Mouse (Mus musculus) midbrain, embryonic 13.5 days (tissue): ENCODE data around the gene Tmem198. TPM values are rescaled to one million over a fixed set of nuclear protein-coding genes. Genes with fewer than 3 reads are reported as not detected.

ENCODE experiments used
- ATAC-seq: fragments of 200-750 bp; cut with Nextera tagmentation; 2 replicates; pipeline ENCODE4 v1.8.0; 2017; ENCODE audit warnings: mild to moderate bottlenecking, moderate TSS enrichment, moderate library complexity
- H3K27ac ChIP-seq: fragments of 300-500 bp; sonication (generic); 2 replicates; pipeline ENCODE4 v1.5.1; 2015; ENCODE audit warnings: inconsistent platforms, mild to moderate bottlenecking, moderate library complexity
- H3K27me3 ChIP-seq: fragments of 300-500 bp; sonication (generic); 2 replicates; pipeline ENCODE4 v1.6.1; 2015; ENCODE audit warnings: mild to moderate bottlenecking, inconsistent platforms
- H3K36me3 ChIP-seq: fragments of 300-500 bp; sonication (generic); 2 replicates; pipeline ENCODE4 v1.6.1; 2015; ENCODE audit warnings: mild to moderate bottlenecking, inconsistent platforms
- H3K4me1 ChIP-seq: fragments of 300-500 bp; sonication (generic); replicated peaks from 2 replicates; pipeline ENCODE4 v1.6.1; 2015; ENCODE audit warnings: inconsistent platforms
- H3K4me2 ChIP-seq: fragments of 300-500 bp; sonication (generic); replicated peaks from 2 replicates; pipeline ENCODE4 v1.6.1; 2015; ENCODE audit warnings: moderate library complexity, mild to moderate bottlenecking, inconsistent platforms
- H3K4me3 ChIP-seq: fragments of 300-500 bp; sonication (generic); replicated peaks from 2 replicates; pipeline ENCODE4 v1.5.1; 2015; ENCODE audit warnings: mild to moderate bottlenecking, inconsistent platforms
- H3K9ac ChIP-seq: fragments of 300-500 bp; sonication (generic); replicated peaks from 2 replicates; pipeline ENCODE4 v1.6.1; 2015; ENCODE audit warnings: mild to moderate bottlenecking, inconsistent platforms
- H3K9me3 ChIP-seq: fragments of 300-500 bp; sonication (generic); 2 replicates; pipeline ENCODE4 v1.6.1; 2016; ENCODE audit warnings: mild to moderate bottlenecking, inconsistent platforms
- WGBS: fragments of 180-500 bp; shearing (Covaris S2); methylation state at CpG from one replicate; pipeline ENCODE4 v1.1.7; 2015; 5-methylcytosine and 5-hydroxymethylcytosine counted together
- polyA plus RNA-seq: library from polyadenylated mRNA; unstranded; fragments of >200 nt; fragmentation: Nextera tagmentation; extraction: Ambion mirVana; gene quantifications from 2 replicates; pipeline ENCODE4 v1.2.1, GENCODE M21; 2015

Tmem198 gene
- polyA plus RNA-seq, 1 experiment from 2014 or later = 47.3 TPM

DNA sequence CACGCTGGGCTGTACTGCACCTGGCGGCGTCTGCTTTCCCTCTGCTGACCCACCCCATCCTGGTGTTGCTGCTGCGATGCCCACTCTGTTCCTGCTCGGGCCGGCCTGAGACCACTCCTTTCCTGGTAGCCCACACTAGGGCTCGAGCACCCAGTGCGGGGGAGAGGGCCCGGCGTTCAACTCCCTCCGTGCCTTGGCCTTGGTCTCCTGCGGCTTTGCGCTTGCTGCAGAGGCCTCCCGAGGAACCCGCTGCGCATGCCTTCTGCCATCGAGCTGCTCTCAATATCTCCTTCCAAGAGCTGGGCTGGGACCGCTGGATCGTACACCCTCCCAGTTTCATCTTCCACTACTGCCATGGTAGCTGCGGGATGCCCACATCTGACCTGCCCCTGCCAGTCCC is 30.3 kb downstream of the Tmem198 start:
- Histone ChIP-seq H3K4me2 (no peak overlapping the region), H3K4me3 (no peak overlapping the region), H3K36me3 (no peaks in the 10 kb centered on the region), H3K9ac (no peak overlapping the region), H3K27ac (no peak overlapping the region), H3K9me3 (no peaks in the 10 kb centered on the region), H3K4me1 (peaks cover 18% of the 10 kb centered on the region), H3K27me3 (peaks cover 8% of the 10 kb centered on the region; the same call in 1 of the 2 replicates)
- WGBS = 56% methylated on average over 20 of the region's 20 CpGs
- no peak for ATAC-seq

- ATAC-seq = no peak
- Histone ChIP-seq H3K4me3 (no peak overlapping the region), H3K36me3 (no peaks in the 10 kb centered on the region), H3K4me1 (peaks cover 12% of the 10 kb centered on the region), H3K27me3 (peaks cover 6% of the 10 kb centered on the region; the same call in 1 of the 2 replicates), H3K4me2 (no peak overlapping the region), H3K9me3 (no peaks in the 10 kb centered on the region), H3K9ac (no peak overlapping the region), H3K27ac (no peak overlapping the region)
- WGBS = 71% methylated on average over 5 of the region's 5 CpGs
Observed at GRCm38 (mm10) chr1:75510154-75510553, 30.8 kb downstream of the Tmem198 start.

- Histone ChIP-seq H3K36me3 (no peaks in the 10 kb centered on the region), H3K27ac (no peak overlapping the region), H3K4me2 (no peak overlapping the region), H3K9ac (no peak overlapping the region), H3K9me3 (no peaks in the 10 kb centered on the region), H3K27me3 (peaks cover 6% of the 10 kb centered on the region; the same call in 1 of the 2 replicates), H3K4me3 (no peak overlapping the region), H3K4me1 (peaks cover 7% of the 10 kb centered on the region)
- ATAC-seq = no peak
- WGBS = 65% methylated on average over 4 of the region's 4 CpGs
Observed at GRCm38 (mm10) chr1:75511437-75512210, 32.3 kb downstream of the Tmem198 start.

DNA sequence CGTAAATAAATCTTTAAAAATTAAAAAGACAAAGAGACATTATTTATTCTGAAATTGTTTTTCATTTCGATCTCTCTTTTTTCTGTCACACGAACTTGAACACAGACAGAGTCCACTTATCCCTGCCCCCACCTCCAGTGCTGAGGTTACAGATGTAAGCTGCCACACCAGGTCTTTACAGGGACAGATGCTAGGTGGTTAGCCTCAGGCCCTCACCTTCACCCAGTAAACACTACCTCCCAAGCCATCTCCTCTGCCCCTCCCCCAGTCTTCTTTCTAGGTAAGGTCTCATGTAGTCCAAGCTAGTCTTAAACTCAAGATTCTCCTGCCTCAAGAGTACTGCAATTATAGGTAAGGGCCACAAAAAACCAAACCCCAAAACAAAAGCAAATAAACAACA is 33.2 kb downstream of the Tmem198 start:
- no peaks in the 10 kb centered on the region for H3K36me3 ChIP-seq
- no peak overlapping the region for H3K9ac ChIP-seq
- H3K9me3 ChIP-seq = no peaks in the 10 kb centered on the region
- H3K4me2 ChIP-seq = no peak overlapping the region
- H3K27me3 ChIP-seq = peaks cover 6% of the 10 kb centered on the region; the same call in 1 of the 2 replicates
- H3K4me3 ChIP-seq = no peak overlapping the region
- H3K4me1 ChIP-seq = no peaks in the 10 kb centered on the region
- 85% methylated on average over 3 of the region's 3 CpGs for WGBS
- H3K27ac ChIP-seq = no peak overlapping the region
- no peak for ATAC-seq

DNA sequence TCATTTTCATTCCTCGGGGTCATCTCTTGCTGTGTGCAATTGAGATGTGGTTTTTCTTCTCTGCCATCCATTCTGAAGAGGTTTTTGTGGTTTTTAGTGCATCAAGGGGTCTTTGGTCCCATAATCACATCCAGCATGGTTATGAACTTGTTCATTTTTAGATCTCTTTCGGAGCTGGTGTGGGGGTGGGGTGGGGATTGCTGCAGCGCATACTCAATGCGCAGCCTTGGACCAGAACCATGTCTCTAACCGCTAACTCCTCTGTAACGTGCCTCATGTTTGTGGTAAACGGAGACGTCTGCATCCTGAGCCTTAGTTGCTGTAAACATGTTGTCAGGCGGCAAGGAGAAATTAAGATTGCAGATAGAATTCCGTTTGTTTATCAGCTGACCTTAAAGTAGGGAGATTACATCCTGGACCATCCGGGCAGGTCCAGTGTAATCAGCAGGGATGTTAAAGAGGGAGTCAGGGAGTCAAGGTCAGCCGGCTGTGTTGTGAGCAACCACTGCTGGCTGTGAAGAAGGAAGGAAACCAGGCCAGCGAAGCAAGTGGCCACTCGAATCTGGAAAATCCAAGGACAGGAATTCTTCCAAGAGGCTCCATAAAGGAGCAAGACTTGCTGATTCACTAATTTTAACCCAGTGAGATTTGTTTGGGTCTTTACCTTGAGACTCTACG is 37.5 kb downstream of the Tmem198 start:
- no peak for ATAC-seq
- no peaks in the 10 kb centered on the region for H3K36me3 ChIP-seq
- H3K4me2 ChIP-seq = no peak overlapping the region
- no peak overlapping the region for H3K9ac ChIP-seq
- H3K4me1 ChIP-seq = peaks cover 4% of the 10 kb centered on the region
- H3K27ac ChIP-seq = no peak overlapping the region
- H3K27me3 ChIP-seq = no peaks in the 10 kb centered on the region
- no peak overlapping the region for H3K4me3 ChIP-seq
- H3K9me3 ChIP-seq = no peaks in the 10 kb centered on the region
- WGBS = 80% methylated on average over 15 of the region's 15 CpGs

- no peak overlapping the region for H3K4me2 ChIP-seq
- H3K27me3 ChIP-seq = no peaks in the 10 kb centered on the region
- no peak overlapping the region for H3K9ac ChIP-seq
- H3K36me3 ChIP-seq = no peaks in the 10 kb centered on the region
- 72% methylated on average over 3 of the region's 4 CpGs for WGBS
- no peak overlapping the region for H3K4me3 ChIP-seq
- no peak for ATAC-seq
- no peaks in the 10 kb centered on the region for H3K9me3 ChIP-seq
- H3K4me1 ChIP-seq = peaks cover 12% of the 10 kb centered on the region
- H3K27ac ChIP-seq = no peak overlapping the region
Observed at GRCm38 (mm10) chr1:75517984-75518383, 38.7 kb downstream of the Tmem198 start.

DNA sequence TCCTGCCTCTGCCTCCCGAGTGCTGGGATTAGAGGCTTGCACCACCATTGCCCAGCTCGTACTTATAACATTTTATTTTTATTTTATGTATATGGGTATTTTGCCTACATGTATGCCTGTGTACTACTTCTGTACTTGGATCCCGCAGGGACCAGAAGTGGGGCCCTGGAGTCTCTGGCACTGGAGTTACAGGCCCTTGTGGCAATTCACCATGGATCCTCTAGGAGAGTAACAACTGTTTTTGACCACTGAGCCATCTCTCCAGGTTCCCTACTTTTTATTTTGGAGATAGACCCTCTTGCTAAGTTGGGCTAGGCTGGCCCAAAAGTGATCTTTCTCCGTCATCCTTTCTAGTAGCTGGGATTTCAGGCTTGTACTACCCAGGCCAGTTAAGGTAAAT is 39.1 kb downstream of the Tmem198 start:
- H3K4me2 ChIP-seq = no peak overlapping the region
- peaks cover 12% of the 10 kb centered on the region for H3K4me1 ChIP-seq
- no peak overlapping the region for H3K4me3 ChIP-seq
- no peak overlapping the region for H3K9ac ChIP-seq
- H3K27ac ChIP-seq = no peak overlapping the region
- 96% methylated on average over 4 of the region's 4 CpGs for WGBS
- H3K9me3 ChIP-seq = no peaks in the 10 kb centered on the region
- no peaks in the 10 kb centered on the region for H3K27me3 ChIP-seq
- ATAC-seq = no peak
- H3K36me3 ChIP-seq = no peaks in the 10 kb centered on the region

- no peak for ATAC-seq
- WGBS = 81% methylated on average over 5 of the region's 5 CpGs
Observed at GRCm38 (mm10) chr1:75519576-75519975, 40.2 kb downstream of the Tmem198 start.

GRCm38 (mm10) chr1:75521321-75522031 is 42.1 kb downstream of the Tmem198 start, which contains the start of gene Stk11ip:
TSS of gene Stk11ip (plus strand) at chr1:75521529.
- no peaks in the 10 kb centered on the region for H3K9me3 ChIP-seq
- peaks cover 12% of the 10 kb centered on the region for H3K4me1 ChIP-seq
- peaks cover 15% of the 10 kb centered on the region for H3K36me3 ChIP-seq
- peak within 1 kb of the TSS; percentile 77 for H3K4me2 ChIP-seq
- ATAC-seq = peak; percentile 98
- peak within 1 kb of the TSS; percentile 58 for H3K9ac ChIP-seq
- under 1% methylated on average over 46 of the region's 46 CpGs for WGBS
- H3K27me3 ChIP-seq = no peaks in the 10 kb centered on the region
- peak within 1 kb of the TSS; percentile 70 for H3K4me3 ChIP-seq
- H3K27ac ChIP-seq = peak within 1 kb of the TSS; percentile 90

More at GRCm38 (mm10) chr1:75519576-75519975, 40.2 kb downstream of the Tmem198 start:
- no peaks in the 10 kb centered on the region for H3K27me3 ChIP-seq
- H3K4me2 ChIP-seq = no peak overlapping the region
- no peaks in the 10 kb centered on the region for H3K9me3 ChIP-seq
- H3K9ac ChIP-seq = no peak overlapping the region
- H3K36me3 ChIP-seq = no peaks in the 10 kb centered on the region
- H3K4me1 ChIP-seq = peaks cover 12% of the 10 kb centered on the region
- no peak overlapping the region for H3K4me3 ChIP-seq
- H3K27ac ChIP-seq = 0 out of 2 replicates have a peak overlapping the region, but pooled peaks have one; percentile 11

- WGBS = 90% methylated on average over 7 of the region's 7 CpGs
- no peak overlapping the region for H3K27ac ChIP-seq
- H3K9me3 ChIP-seq = no peaks in the 10 kb centered on the region
- no peaks in the 10 kb centered on the region for H3K27me3 ChIP-seq
- H3K4me1 ChIP-seq = peaks cover 12% of the 10 kb centered on the region
- H3K9ac ChIP-seq = 0 out of 2 replicates have a peak overlapping the region, but pooled peaks have one; percentile 20
- no peak overlapping the region for H3K4me2 ChIP-seq
- peaks cover 47% of the 10 kb centered on the region for H3K36me3 ChIP-seq
- H3K4me3 ChIP-seq = no peak overlapping the region
- no peak for ATAC-seq
Observed at GRCm38 (mm10) chr1:75524679-75525078, 45.3 kb downstream of the Tmem198 start.

DNA sequence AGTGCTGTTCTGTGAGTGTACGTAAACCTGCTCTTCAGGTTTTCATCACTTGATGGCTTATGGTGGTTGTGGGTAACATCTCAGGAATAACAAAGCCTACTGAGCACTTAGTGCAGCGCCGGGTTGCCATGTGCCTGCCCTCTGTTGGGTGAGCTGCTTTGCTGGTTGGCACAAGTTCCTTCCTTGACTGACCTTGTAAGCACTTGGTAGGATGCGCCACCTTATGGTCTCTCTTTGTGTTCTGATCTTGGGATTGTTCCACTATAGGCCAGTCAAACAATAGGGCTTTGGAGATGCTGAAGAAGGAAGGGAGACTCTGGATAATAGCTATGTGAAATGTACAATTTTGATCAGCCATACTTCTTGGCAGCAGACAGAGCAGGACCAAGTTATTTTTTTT is 51.2 kb downstream of the Tmem198 start:
- no peak for ATAC-seq
- Histone ChIP-seq H3K4me3 (no peak overlapping the region), H3K27me3 (no peaks in the 10 kb centered on the region), H3K36me3 (peaks cover 94% of the 10 kb centered on the region), H3K9me3 (no peaks in the 10 kb centered on the region), H3K27ac (no peak overlapping the region), H3K4me2 (no peak overlapping the region), H3K9ac (no peak overlapping the region), H3K4me1 (no peaks in the 10 kb centered on the region)
- WGBS = 83% methylated on average over 4 of the region's 4 CpGs
